Mouse (Mus musculus): Measurements from ENCODE around the gene Nedd9.
"Not testable (repeated sequence)": the region's sequence is repeated elsewhere in the genome, so short reads cannot be mapped to it uniquely, and the experiment has no call there.

Nedd9 gene

GRCm38 (mm10) chr13:41377011-41377431 lies 110.1 kb downstream of the Nedd9 start:
- DNase-seq (ENCODE audit: extremely low spot score, low read depth, low spot score): no peak

GRCm38 (mm10) chr13:41376111-41376510 lies 111.1 kb downstream of the Nedd9 start:
- no peak for DNase-seq (ENCODE audit: extremely low spot score, low read depth, low spot score)

- no peak for DNase-seq (ENCODE audit: extremely low spot score, low read depth, low spot score)
These were observed 111.5 kb downstream of the Nedd9 start for GRCm38 (mm10) chr13:41375696-41376095.

GRCm38 (mm10) chr13:41374886-41375285 lies 112.3 kb downstream of the Nedd9 start:
- no peak for DNase-seq (ENCODE audit: extremely low spot score, low read depth, low spot score)

GRCm38 (mm10) chr13:41372555-41373460 lies 114.4 kb downstream of the Nedd9 start:
- no peak for DNase-seq (ENCODE audit: extremely low spot score, low read depth, low spot score)

- no peak for DNase-seq (ENCODE audit: extremely low spot score, low read depth, low spot score)
These were observed 115.6 kb downstream of the Nedd9 start for GRCm38 (mm10) chr13:41371547-41371946.

- DNase-seq (ENCODE audit: extremely low spot score, low read depth, low spot score): no peak
These were observed 118.5 kb downstream of the Nedd9 start for GRCm38 (mm10) chr13:41368612-41369011.

GRCm38 (mm10) chr13:41367176-41367611 lies 120.0 kb downstream of the Nedd9 start:
- no peak for DNase-seq (ENCODE audit: extremely low spot score, low read depth, low spot score)

GRCm38 (mm10) chr13:41366609-41367008 lies 120.6 kb downstream of the Nedd9 start:
- DNase-seq (ENCODE audit: extremely low spot score, low read depth, low spot score): not testable (repeated sequence)

- no peak for DNase-seq (ENCODE audit: extremely low spot score, low read depth, low spot score)
These were observed 122.9 kb downstream of the Nedd9 start for GRCm38 (mm10) chr13:41364273-41364672.

GRCm38 (mm10) chr13:41362909-41363308 lies 124.3 kb downstream of the Nedd9 start:
- DNase-seq (ENCODE audit: extremely low spot score, low read depth, low spot score): no peak

- no peak for DNase-seq (ENCODE audit: extremely low spot score, low read depth, low spot score)
These were observed 126.8 kb downstream of the Nedd9 start for GRCm38 (mm10) chr13:41360272-41360815.

GRCm38 (mm10) chr13:41359330-41360215 lies 127.6 kb downstream of the Nedd9 start:
- DNase-seq (ENCODE audit: extremely low spot score, low read depth, low spot score): no peak

- DNase-seq (ENCODE audit: extremely low spot score, low read depth, low spot score): peak; percentile 72
These were observed 128.5 kb downstream of the Nedd9 start for GRCm38 (mm10) chr13:41358480-41359180.

GRCm38 (mm10) chr13:41358009-41358408 lies 129.2 kb downstream of the Nedd9 start:
- DNase-seq (ENCODE audit: extremely low spot score, low read depth, low spot score): no peak

GRCm38 (mm10) chr13:41357586-41357985 lies 129.6 kb downstream of the Nedd9 start:
- no peak for DNase-seq (ENCODE audit: extremely low spot score, low read depth, low spot score)

GRCm38 (mm10) chr13:41357161-41357560 lies 130.0 kb downstream of the Nedd9 start:
- DNase-seq (ENCODE audit: extremely low spot score, low read depth, low spot score): no peak

GRCm38 (mm10) chr13:41355552-41355951 lies 131.6 kb downstream of the Nedd9 start:
- no peak for DNase-seq (ENCODE audit: extremely low spot score, low read depth, low spot score)

GRCm38 (mm10) chr13:41354591-41354990 lies 132.6 kb downstream of the Nedd9 start:
- no peak for DNase-seq (ENCODE audit: extremely low spot score, low read depth, low spot score)

- DNase-seq (ENCODE audit: extremely low spot score, low read depth, low spot score): no peak
These were observed 133.5 kb downstream of the Nedd9 start for GRCm38 (mm10) chr13:41353676-41354075.

- no peak for DNase-seq (ENCODE audit: extremely low spot score, low read depth, low spot score)
These were observed 134.8 kb downstream of the Nedd9 start for GRCm38 (mm10) chr13:41352352-41352751.

All from hindlimb bud, embryonic 11.5 days (tissue).